Mouse (Mus musculus) hindbrain, embryonic 16.5 days (tissue): ENCODE data around the gene Six3. TPM values are rescaled to one million over a fixed set of nuclear protein-coding genes. Genes with fewer than 3 reads are reported as not detected.

Experiments
- ATAC-seq: fragments of 200-750 bp; cut with Nextera tagmentation; 2 replicates; pipeline ENCODE4 v1.8.0; 2017; ENCODE audit warnings: moderate TSS enrichment, moderate library complexity
- H3K27ac ChIP-seq: fragments of 300-500 bp; sonication (generic); 2 replicates; pipeline ENCODE4 v1.5.1; 2014; ENCODE audit warnings: low read depth, mild to moderate bottlenecking, control low read depth, low read length, moderate library complexity
- H3K27me3 ChIP-seq: fragments of 300-500 bp; sonication (generic); replicated peaks from 2 replicates; pipeline ENCODE4 v1.6.1; 2014; ENCODE audit warnings: low read length; ENCODE audit not compliant: control insufficient read depth, insufficient read depth
- H3K36me3 ChIP-seq: fragments of 300-500 bp; sonication (generic); 2 replicates; pipeline ENCODE4 v1.6.1; 2014; ENCODE audit warnings: mild to moderate bottlenecking, low read length, moderate library complexity, mixed read lengths; ENCODE audit not compliant: control insufficient read depth, insufficient read depth
- H3K4me1 ChIP-seq: fragments of 300-500 bp; sonication (generic); 2 replicates; pipeline ENCODE4 v1.6.1; 2014; ENCODE audit warnings: low read depth, low read length; ENCODE audit not compliant: control insufficient read depth, insufficient read depth
- H3K4me2 ChIP-seq: fragments of 300-500 bp; sonication (generic); 2 replicates; pipeline ENCODE4 v1.6.1; 2014; ENCODE audit warnings: mild to moderate bottlenecking, low read length, control low read depth, moderate library complexity
- H3K4me3 ChIP-seq: fragments of 300-500 bp; sonication (generic); 2 replicates; pipeline ENCODE4 v1.5.1; 2014; ENCODE audit warnings: mild to moderate bottlenecking, low read length, control low read depth, moderate library complexity
- H3K9ac ChIP-seq: fragments of 300-500 bp; sonication (generic); 2 replicates; pipeline ENCODE4 v1.6.1; 2014; ENCODE audit warnings: low read depth, mild to moderate bottlenecking, control low read depth, low read length, moderate library complexity
- H3K9me3 ChIP-seq: fragments of 300-500 bp; sonication (generic); 2 replicates; pipeline ENCODE4 v1.6.1; 2014; ENCODE audit warnings: mild to moderate bottlenecking, low read length, moderate library complexity; ENCODE audit not compliant: control insufficient read depth
- WGBS: fragments of 180-500 bp; shearing (Covaris S2); extraction: QIAGEN DNeasy Blood & Tissue Kit; methylation state at CpG from one replicate; pipeline ENCODE4 v1.1.7; 2014; 5-methylcytosine and 5-hydroxymethylcytosine counted together
- polyA plus RNA-seq: library from polyadenylated mRNA; unstranded; fragments of >200 nt; fragmentation: Nextera tagmentation; extraction: Ambion mirVana; gene quantifications from 2 replicates; pipeline ENCODE4 v1.2.1, GENCODE M21; 2015

The Six3 gene
- 0.06 and 2.1 TPM in 2 replicates for polyA plus RNA-seq

GRCm38 (mm10) chr17:85613266-85613860, at the start of gene Six3:
Gene Six3 (plus strand): TSS chr17:85613608.
- Histone ChIP-seq H3K4me2 (no peak within 1 kb of the TSS), H3K4me1 (no peaks in the 10 kb centered on the region; the same call in 1 of the 2 replicates), H3K27ac (no peak within 1 kb of the TSS), H3K9me3 (no peaks in the 10 kb centered on the region), H3K27me3 (peaks cover 89% of the 10 kb centered on the region), H3K4me3 (no peak within 1 kb of the TSS), H3K9ac (no peak within 1 kb of the TSS), H3K36me3 (no peaks in the 10 kb centered on the region)
- WGBS, result under 1% methylated on average over 23 of the region's 30 CpGs
- no peak for ATAC-seq

GRCm38 (mm10) chr17:85564107-85564506, 49.3 kb upstream of the Six3 start:
- no peak for ATAC-seq
- Histone ChIP-seq H3K4me2 (no peak overlapping the region), H3K9me3 (no peaks in the 10 kb centered on the region), H3K4me3 (no peak overlapping the region), H3K4me1 (no peaks in the 10 kb centered on the region), H3K36me3 (no peaks in the 10 kb centered on the region), H3K27me3 (no peaks in the 10 kb centered on the region), H3K27ac (no peak overlapping the region), H3K9ac (no peak overlapping the region)
- 74% methylated on average over 7 of the region's 7 CpGs for WGBS

- no peaks in the 10 kb centered on the region for H3K9me3 ChIP-seq
- ATAC-seq, result no peak
- H3K4me1 ChIP-seq, result no peaks in the 10 kb centered on the region
- H3K27me3 ChIP-seq, result no peaks in the 10 kb centered on the region
- 92% methylated on average over 3 of the region's 3 CpGs for WGBS
- H3K4me3 ChIP-seq, result no peak overlapping the region
- no peaks in the 10 kb centered on the region for H3K36me3 ChIP-seq
- no peak overlapping the region for H3K4me2 ChIP-seq
- H3K9ac ChIP-seq, result no peak overlapping the region
- no peak overlapping the region for H3K27ac ChIP-seq
Measured at GRCm38 (mm10) chr17:85574023-85574422, 39.4 kb upstream of the Six3 start.

DNA sequence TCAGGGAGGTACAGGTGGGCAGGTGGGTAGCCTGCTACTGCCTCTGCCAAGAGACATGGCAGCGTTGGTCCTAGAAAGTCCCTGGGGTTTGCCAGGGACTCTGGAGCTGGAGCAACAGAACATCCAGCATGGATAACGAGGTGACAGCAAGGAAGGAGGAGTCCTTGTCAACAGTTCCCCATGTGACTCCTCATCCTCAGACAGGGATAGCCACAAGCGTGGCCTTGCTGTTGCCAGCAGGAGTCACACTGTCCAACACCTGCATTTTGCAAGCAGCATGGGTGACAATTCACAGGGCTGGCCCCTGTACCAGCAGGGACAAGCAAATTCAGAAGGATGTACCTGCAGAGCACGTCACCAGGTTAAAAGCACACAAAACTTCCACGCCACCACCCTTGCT, 35.1 kb upstream of the Six3 start:
- H3K9ac ChIP-seq, result no peak overlapping the region
- no peaks in the 10 kb centered on the region for H3K36me3 ChIP-seq
- H3K27ac ChIP-seq, result no peak overlapping the region
- no peak overlapping the region for H3K4me2 ChIP-seq
- no peak for ATAC-seq
- no peaks in the 10 kb centered on the region for H3K9me3 ChIP-seq
- 73% methylated on average over 5 of the region's 5 CpGs for WGBS
- H3K4me1 ChIP-seq, result no peaks in the 10 kb centered on the region
- H3K27me3 ChIP-seq, result no peaks in the 10 kb centered on the region
- H3K4me3 ChIP-seq, result no peak overlapping the region

GRCm38 (mm10) chr17:85579350-85579749, 34.1 kb upstream of the Six3 start:
- Histone ChIP-seq H3K27me3 (no peaks in the 10 kb centered on the region), H3K27ac (no peak overlapping the region), H3K4me2 (no peak overlapping the region), H3K9ac (no peak overlapping the region), H3K4me1 (no peaks in the 10 kb centered on the region), H3K9me3 (no peaks in the 10 kb centered on the region), H3K4me3 (no peak overlapping the region), H3K36me3 (no peaks in the 10 kb centered on the region)
- WGBS, result 81% methylated on average over 10 of the region's 10 CpGs
- no peak for ATAC-seq

GRCm38 (mm10) chr17:85580221-85580620, 33.2 kb upstream of the Six3 start:
- Histone ChIP-seq H3K4me2 (no peak overlapping the region), H3K4me3 (no peak overlapping the region), H3K9me3 (no peaks in the 10 kb centered on the region), H3K27ac (no peak overlapping the region), H3K27me3 (no peaks in the 10 kb centered on the region), H3K9ac (no peak overlapping the region), H3K36me3 (no peaks in the 10 kb centered on the region), H3K4me1 (no peaks in the 10 kb centered on the region)
- ATAC-seq, result no peak
- WGBS, result 81% methylated on average over 6 of the region's 6 CpGs

- no peak overlapping the region for H3K9ac ChIP-seq
- 93% methylated on average over 4 of the region's 4 CpGs for WGBS
- no peak for ATAC-seq
- H3K4me1 ChIP-seq, result no peaks in the 10 kb centered on the region
- no peak overlapping the region for H3K27ac ChIP-seq
- no peaks in the 10 kb centered on the region for H3K36me3 ChIP-seq
- H3K9me3 ChIP-seq, result no peaks in the 10 kb centered on the region
- H3K4me2 ChIP-seq, result no peak overlapping the region
- no peak overlapping the region for H3K4me3 ChIP-seq
- no peaks in the 10 kb centered on the region for H3K27me3 ChIP-seq
Measured at GRCm38 (mm10) chr17:85584170-85584569, 29.2 kb upstream of the Six3 start.

- no peaks in the 10 kb centered on the region for H3K36me3 ChIP-seq
- H3K27me3 ChIP-seq, result no peaks in the 10 kb centered on the region
- no peaks in the 10 kb centered on the region for H3K9me3 ChIP-seq
- H3K4me3 ChIP-seq, result no peak overlapping the region
- H3K4me2 ChIP-seq, result no peak overlapping the region
- ATAC-seq, result no peak
- WGBS, result 64% methylated on average over 7 of the region's 7 CpGs
- no peak overlapping the region for H3K27ac ChIP-seq
- no peak overlapping the region for H3K9ac ChIP-seq
- no peaks in the 10 kb centered on the region for H3K4me1 ChIP-seq
Measured at GRCm38 (mm10) chr17:85584573-85584972, 28.8 kb upstream of the Six3 start.

DNA sequence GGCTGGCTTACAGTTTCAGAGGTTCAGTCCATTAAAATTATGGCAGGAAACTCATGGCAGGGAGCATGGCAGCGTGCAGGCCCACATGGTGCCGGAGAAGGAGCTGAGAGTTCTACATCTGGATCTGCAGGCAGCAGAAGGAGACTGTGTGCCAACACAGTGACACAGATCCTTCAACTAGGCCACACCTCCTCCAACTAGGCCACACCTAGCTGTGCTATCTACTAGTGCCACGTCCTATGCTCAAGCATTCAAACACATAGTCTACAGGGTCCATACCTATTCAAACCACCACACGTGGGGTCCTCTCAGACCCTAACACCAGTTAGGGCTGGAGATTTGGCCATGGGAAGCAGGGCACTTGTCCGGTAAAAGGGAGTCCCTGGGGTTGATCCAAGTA, 27.6 kb upstream of the Six3 start:
- no peak for ATAC-seq
- Histone ChIP-seq H3K4me2 (no peak overlapping the region), H3K36me3 (no peaks in the 10 kb centered on the region), H3K9me3 (no peaks in the 10 kb centered on the region), H3K27ac (no peak overlapping the region), H3K9ac (no peak overlapping the region), H3K27me3 (no peaks in the 10 kb centered on the region), H3K4me3 (no peak overlapping the region), H3K4me1 (no peaks in the 10 kb centered on the region)
- 90% methylated on average over 5 of the region's 5 CpGs for WGBS

GRCm38 (mm10) chr17:85591976-85592375, 21.4 kb upstream of the Six3 start:
- Histone ChIP-seq H3K9me3 (no peaks in the 10 kb centered on the region), H3K9ac (no peak overlapping the region), H3K27me3 (no peaks in the 10 kb centered on the region), H3K4me3 (no peak overlapping the region), H3K36me3 (no peaks in the 10 kb centered on the region), H3K4me1 (no peaks in the 10 kb centered on the region), H3K4me2 (no peak overlapping the region), H3K27ac (no peak overlapping the region)
- no peak for ATAC-seq
- WGBS, result 53% methylated on average over 6 of the region's 6 CpGs
